Mouse (Mus musculus): ENCODE results near the gene Ppp1r3c.
"Not testable (repeated sequence)": the region's sequence is repeated elsewhere in the genome, so short reads cannot be mapped to it uniquely, and the experiment has no call there.

Gene Ppp1r3c

DNA sequence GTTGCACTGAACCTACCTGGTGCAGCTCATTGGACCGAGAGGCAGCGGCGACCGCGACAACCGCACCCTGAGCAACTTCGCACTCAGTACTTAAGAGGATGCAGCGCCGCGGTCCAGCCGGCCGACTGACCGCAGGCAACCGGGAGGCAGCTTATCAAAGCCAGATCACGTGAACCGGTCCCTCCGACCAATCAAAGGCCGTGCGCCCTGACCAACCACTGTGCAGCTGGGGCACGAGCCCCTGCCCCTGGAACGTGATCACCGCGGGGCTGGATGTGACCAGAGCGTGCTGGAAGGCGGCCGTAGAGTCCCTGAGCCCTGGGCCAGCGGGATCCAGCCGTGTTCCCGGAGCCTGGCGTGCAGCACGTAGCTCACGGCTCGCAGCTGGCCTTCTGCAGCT is at the start of gene Ppp1r3c:
TSS of gene Ppp1r3c (minus strand) at position 117 of the 400 bp plus-strand sequence.
- DNase-seq (ENCODE audit: low read depth, low spot score): no peak

DNA sequence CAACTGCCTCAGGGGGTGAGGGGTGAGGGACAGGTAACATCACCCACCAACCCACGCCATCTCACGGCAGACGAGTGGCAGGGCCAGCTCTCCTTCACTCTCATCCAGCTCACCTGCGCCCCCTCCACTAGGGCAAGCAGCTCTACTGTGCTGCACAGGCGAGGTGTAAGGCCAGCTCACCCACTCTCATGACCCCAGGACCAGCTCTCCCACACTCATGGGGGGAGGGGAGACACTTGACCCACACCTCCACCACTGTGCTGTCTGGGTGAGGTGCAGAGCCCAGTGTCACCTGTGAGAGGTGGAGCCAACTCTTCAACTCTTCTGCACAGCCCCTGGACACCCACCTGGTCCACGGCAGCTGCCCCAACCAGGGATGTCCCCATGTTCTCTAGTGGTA is 46.7 kb upstream of the Ppp1r3c start:
- DNase-seq (ENCODE audit: low read depth, low spot score): no peak

DNA sequence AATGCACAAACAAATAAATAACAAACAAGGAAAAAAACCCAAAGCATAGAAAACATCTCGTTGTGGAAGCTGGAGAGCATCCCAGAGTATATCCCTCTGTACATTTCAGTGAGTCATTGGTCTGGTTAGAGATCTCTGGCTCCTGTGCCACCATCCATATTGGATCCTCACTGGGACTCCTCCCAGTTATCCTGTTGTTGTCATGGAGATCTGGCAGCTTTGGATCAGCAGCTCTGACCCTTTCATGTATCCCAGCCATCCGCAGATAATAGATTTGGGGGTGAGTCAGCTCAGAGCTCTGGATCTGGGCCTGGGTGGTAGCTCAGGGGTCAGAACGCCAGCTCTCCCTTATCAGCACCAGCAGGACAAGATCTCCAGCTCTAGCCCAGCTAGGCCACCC is 46.1 kb upstream of the Ppp1r3c start:
- DNase-seq (ENCODE audit: low read depth, low spot score): no peak

DNA sequence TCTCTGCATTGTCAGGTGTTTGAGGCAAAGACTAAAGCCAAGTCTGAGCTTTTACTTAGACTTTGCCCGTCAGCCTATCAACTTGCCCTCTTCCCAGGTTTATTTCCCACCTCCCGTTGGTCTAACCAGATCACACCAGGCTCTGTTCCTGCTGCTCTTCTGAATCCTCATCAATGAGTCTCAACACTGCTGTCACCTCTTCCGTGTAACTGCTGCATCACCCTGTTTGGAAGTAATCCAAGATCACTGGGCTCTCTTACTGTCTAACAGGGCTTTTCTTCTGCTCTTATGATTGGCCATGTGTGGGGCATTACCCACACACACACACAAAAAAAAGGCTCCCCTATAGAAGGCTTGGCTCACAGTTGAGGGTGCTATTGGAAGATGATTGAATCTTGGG is 45.5 kb upstream of the Ppp1r3c start:
- DNase-seq (ENCODE audit: low read depth, low spot score): no peak

DNA sequence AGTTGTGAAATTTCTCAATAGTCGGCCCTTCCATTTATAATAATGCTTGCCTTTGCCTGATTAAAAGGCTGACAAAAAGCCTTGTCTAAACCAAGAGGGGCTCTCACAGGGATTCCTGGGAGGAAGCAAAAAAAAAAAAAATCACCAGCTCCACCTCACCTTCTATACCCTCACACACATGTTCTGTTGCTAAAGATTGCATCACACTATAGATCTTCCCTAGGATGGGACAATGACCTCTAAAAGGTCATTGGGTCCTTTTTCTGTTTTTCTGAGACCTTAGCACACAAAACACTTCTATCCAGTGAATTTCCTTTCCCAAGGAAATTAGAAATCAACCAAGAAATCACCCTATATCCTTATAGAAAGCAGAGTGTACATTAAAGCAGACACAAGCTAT is 43.9 kb upstream of the Ppp1r3c start:
- DNase-seq (ENCODE audit: low read depth, low spot score): no peak

DNA sequence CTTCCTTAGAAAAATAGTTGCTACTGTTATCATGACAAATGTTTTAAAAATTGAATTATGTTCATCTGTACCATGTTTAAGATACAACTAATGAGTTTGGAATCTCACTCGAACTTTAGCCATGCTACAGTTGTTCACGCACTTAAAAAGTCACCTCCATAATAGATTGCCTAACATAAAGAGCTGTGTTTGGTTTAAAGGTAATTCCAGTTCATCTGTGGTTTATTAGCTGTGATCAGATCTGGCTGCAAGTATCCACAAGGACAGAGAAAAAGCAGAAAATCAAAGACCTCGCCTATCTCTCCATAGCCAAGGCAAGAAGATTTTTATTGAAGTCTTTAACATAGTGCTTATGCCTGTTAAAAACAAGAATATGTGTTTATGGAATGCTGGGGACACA is 43.3 kb upstream of the Ppp1r3c start:
- DNase-seq (ENCODE audit: low read depth, low spot score): no peak

DNA sequence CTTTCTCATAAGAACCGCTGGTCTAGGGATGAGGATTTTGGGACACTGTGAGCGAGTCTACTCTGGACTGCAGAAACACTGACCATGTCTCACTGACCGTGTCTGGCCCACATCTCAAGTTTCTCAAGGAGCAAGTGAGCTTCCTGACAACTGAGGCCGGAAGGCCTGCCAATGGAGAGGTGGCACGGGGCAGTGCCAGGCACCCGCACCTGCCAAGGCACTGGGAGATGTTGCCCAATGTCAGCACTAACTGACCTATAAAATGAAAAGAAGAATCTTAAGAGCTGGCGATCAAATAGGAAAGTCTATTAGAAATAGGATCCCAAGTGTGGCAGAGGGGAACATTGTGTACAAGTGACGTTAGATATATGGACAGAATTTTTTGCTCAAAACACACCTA is 39.1 kb upstream of the Ppp1r3c start:
- no peak for DNase-seq (ENCODE audit: low read depth, low spot score)

DNA sequence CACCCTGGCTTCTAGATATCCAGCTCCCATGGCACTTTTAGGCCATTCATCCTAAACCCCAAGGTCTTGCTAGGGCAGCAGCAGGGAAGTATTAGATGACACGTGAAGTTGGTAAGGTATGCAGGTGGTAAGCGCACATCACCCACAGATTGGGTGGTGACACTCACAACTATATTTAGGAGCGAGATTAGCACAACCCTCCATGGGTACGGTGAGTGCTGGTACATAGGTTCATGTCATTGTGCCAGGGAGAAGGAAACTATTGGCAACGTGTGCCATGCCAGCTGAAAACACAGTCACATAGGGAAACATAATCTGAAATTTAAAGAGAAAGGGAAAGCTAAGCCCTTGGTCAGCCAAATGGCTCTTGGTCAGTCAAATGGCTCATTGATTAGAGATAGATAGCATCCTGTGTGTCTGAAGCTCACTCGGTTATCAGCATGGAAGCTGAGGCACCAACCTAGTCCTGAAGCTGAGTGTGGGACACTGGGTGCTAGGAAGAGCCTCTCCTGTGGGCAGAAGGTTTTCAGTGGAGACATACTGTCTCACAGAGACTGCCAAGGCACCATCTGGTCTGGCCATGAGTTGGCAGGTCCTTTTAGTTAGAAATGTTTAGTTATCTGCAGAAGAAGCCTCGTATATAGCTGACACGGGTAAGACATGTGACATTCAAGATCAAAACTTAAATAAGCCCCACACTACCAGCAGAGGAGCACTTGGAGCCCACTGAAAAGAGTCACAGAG is 37.4 kb upstream of the Ppp1r3c start:
- no peak for DNase-seq (ENCODE audit: low read depth, low spot score)

DNA sequence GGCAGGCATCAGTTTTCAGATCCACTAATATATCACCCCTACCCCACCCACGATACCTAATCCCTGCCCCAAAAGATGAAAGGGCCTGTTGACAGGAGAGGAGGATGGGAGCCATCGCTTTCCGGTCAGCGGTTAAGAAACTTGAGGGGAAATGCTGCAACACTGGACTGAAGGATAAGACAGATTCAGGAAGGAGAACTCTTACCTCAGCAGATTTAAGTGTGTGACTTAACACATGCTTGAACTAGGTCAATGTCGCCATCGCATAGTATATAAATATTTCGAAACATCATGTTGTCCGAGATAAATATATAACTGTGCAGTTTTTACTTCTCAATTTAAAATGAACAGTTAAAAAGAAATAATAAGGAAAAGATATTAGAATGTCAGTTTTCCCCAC is 31.6 kb upstream of the Ppp1r3c start:
- no peak for DNase-seq (ENCODE audit: low read depth, low spot score)

DNA sequence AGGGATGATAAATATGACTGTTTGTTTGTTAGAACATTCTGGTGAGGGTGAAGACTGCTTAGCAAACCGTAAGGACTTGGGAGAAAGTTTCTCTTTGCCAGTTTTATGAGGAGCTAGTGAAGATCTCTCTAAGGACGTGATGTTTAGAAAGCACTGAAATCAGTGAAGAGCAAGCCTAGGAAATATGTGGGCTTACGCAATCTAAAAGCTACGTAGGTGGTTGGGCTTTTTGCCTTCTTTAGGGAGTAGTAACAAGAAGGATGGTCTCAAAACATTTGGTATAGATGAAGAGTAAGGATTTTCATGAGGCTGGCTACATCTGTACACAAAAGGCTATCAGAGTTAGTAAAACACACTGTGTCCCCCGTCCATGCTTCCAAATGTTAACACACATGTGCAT is 28.0 kb upstream of the Ppp1r3c start:
- no peak for DNase-seq (ENCODE audit: low read depth, low spot score)

DNA sequence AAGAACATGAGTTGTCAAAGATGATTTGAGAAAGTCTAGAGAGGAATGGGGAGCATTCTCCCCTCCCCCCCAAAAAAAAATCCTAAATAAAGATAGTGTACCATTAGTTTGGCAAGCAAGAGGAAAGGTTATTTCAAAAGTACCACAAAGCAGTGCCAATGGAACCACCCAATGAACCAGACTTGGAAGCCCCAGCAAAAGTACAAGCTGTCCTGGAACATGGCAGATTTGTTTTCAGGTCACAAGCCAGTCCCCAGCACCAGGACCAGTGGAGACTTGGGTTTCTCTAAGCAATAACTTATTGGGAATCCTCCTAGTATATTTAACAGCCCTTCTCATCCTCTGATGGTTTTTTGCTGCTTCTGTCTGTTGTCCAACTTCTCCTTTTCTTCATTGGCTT is 12.5 kb upstream of the Ppp1r3c start:
- DNase-seq (ENCODE audit: low read depth, low spot score): no peak

DNA sequence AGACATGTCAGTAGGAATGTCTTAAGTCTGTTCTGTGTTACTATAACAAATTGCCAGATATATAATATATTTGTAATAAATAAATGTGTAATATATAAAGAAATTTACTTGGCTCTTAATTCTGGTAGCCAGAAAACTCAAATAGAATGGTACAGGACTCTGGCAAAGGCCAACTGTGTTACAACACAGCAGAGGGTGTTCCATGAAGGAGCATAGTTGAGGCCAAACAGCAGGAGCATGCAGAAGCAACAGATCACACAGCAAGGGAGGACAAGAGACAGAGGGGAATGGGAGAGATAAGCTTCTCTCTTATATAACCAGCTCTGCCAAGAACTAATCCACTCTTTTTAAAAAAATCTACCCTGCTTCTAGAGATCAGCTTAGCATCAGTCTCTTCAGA is 5.9 kb upstream of the Ppp1r3c start:
- DNase-seq (ENCODE audit: low read depth, low spot score): no peak

DNA sequence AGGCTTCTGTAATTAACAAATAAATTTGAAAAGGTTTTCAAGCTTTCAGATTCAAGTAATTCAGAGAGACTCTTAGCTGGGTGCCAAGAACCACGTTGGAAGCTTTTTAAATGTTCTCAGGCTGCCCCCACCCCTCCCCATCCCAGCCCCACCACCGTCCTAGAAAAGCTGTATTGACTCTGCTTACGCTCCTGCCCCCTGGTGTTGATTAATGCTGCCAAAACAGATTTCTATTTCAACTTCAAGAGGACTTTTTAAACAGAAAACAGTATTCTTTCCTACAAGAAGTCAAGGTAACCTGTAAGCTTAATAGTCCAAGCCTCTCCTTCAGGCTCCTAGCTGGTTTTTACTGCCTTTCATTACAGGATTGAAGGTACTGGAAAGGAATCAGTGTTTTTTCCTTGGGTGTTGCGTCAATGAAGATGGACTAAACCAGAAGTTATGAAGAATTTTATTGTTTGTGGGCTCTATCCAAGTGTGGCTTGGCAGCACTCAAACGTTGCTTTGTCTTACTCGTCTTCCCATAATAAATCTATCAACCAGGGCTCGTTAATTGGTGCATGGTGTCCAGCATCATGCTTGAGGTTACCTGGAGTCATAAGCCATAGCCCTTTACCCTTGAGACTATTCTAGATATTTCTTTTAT is 3.2 kb upstream of the Ppp1r3c start:
- DNase-seq (ENCODE audit: low read depth, low spot score): no peak

DNA sequence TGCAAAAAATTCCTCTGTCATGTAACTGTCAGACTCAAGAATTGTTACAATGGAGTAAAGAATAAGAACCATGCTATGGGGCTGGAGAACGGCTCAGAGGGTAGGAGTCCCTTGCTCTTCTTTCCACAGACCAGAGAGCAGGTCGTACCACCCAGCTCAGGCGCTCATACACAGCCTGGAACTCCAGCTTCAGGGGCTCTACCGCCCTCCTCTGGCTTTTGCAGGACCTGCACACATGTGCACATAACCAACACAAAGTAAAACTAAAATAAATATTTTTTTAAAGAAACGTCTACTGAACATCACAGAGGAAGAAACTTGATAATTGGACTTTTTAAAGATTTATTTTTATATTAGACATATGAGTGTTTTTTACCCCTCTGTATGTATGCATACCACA is 1.6 kb upstream of the Ppp1r3c start:
- no peak for DNase-seq (ENCODE audit: low read depth, low spot score)

DNA sequence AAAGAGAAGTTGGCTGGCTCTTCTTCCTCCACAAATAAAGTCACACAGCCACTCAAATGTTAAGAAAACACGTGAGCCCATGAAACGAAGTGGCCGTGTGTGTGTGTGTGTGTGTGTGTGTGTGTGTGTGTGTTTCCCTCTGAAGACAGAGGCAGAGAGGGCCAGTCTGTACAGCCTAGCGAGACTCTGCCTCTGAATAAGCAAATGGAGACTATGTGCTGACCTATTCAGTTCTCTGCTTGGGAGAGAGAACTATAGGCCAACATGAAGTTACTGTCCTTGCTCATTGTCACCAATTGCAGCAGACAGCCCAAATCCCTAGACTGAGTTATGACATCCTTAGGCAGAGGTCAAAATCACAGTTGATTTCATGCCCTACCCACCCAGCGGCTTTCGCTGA is 634 bp upstream of the Ppp1r3c start:
- no peak for DNase-seq (ENCODE audit: low read depth, low spot score)

DNA sequence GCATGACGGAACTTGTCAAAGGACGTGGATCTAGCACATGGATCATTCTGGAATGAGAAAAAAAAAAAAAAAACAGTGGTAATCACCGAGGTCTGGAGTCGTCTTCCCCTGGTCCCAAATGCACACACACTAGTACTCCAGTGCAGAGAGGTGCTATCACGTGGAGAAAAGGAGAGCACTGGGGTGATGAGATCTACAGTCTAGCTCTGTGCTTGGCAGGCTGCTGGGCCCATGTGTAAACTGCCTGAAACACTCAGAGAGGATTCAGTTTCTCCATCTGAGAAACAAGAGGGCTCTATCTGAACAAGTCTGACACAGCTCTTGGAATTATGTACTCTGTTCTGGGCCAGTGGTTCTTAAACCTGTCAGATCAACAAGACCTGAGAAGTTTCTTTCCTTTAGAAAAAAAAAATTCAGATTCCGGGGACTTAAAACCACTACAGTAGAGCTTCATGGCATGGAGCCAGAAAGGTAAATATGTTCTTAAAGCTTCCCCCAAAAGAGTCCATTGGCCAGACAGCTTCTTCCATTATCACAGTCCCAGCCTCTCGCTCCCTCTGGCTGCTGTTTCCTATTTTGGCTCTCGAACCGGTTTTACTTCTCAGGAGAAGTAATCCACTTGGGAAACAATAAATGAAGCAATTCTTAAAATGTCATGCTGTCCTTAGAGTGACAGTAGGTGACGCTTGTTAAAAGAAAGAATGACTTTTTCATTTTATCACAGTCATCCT is 2.0 kb downstream of the Ppp1r3c start:
- no peak for DNase-seq (ENCODE audit: low read depth, low spot score)

DNA sequence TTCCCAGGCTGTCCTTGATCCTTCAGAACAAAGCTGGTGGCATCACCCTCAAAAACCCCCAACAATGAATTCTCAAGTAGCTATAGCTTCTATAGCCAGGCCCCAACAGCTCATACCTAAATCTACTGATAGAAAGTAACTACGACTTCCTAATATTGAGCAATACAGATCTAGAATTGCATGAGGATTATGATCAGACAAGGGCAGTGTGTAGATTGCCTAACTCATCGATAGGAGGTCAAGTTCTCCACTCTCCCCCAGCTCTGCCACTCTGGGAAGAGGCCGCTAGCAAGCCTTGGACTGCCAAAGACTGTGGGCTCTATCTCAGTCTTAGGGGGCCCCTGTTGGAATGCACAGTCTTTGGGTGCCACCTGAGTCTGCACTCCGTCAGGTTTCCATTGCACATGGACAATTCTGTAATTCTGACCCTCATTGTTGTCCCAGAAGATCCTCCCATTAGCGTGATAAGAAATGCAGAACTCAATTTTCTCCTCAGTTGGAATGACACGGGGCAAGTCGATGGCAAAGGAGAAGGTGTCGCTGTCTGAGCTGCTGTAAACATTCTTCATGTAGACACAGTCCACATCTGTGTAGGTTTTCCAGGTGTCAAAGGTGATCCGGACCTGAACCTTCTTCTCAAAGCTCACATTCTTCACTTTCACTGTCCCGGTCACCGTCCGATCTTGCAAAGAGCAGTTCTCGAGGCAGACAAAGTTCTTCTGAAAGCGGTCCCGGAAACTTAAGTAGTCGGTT is 3.1 kb downstream of the Ppp1r3c start:
- no peak for DNase-seq (ENCODE audit: low read depth, low spot score)

DNA sequence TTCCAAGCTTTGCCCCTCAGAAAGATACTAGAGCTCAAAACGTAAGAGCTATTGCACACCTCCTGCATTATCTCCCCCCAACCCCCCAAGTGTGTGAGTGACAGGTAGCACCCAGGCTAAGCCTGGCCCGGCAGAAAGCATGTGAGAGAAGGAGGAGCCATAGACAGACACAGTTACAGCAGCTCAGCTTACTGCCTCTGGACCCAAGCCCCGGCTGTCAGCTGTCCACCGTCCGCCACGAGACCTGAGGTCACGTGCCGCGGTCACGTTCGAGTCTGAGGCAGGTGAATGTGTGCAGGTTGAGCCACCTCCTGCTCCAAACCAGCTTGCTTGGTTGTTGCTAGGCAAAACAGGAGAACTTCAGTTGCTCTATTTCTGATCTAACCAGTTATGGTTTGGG is 5.1 kb downstream of the Ppp1r3c start:
- no peak for DNase-seq (ENCODE audit: low read depth, low spot score)

DNA sequence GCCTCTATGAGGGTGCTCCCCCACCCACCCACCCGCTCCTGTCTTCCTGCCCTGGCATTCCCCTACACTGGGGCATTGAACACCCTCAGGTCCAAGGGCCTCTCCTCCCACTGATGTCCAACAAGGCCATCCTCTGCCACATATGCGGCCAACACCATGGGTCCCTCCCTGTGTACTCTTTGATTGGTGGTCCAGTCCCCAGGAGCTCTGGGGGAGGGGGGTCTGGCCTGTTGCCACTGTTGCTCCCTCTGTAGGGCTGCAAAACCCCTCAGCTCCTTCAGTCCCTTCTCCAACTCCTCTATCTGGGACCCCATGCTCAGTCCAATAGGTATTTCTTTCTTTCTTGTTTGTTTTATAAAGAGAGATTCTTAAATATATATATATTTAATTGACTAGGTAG is 6.0 kb downstream of the Ppp1r3c start:
- not testable (repeated sequence) for DNase-seq (ENCODE audit: low read depth, low spot score)

DNA sequence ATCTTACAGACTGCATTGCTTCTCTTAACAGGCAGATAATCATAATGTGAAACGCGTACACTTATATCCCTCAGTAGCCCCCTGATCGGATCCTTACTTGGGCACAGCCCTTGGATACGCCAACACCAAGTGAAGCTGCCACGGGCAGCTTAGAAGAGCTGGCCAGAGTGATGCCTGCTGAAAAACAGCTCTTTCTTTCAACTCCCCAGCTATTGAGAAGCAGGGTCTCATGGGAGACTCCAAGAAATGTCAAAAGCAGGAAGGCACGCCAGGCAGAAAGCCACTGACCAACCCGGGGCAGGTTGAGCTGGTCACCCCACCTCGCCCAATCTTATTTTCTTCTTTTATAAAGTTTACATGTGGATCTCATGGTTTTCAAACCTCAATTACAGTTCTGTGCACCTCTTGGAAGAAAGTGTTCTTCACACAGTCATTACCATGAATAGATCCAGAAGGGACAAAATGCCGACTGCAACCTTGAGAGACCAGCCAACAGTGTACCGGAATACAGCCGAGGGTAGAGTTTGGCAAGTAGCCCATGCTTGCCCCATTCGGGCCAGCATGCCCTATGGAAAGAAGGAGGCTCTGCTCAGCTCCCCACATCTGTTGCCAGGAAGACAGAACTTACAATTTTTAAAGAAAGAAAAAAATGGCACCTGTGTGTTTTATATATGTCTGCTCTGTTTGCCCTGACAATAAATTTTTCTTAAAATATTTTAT is 7.6 kb downstream of the Ppp1r3c start:
- DNase-seq (ENCODE audit: low read depth, low spot score): no peak

DNA sequence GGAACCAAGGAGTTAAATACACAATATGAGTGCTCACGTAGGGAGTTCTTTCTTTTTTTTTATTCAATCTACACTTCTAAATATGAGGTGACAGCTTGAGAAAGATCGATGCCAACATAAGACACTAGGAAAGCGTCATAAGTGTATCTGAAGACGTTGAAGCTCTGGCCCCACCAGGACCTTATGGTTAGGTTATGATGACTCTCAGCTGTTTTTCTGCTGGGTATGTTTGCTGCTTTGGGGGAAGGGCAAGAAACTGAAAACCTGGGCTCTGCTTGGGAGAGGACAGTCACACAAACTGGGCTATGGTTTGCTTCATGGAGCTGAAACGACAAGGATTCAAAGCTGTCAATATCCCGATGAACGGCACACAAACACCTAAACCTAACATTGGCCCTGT is 11.5 kb downstream of the Ppp1r3c start:
- DNase-seq (ENCODE audit: low read depth, low spot score): no peak

DNA sequence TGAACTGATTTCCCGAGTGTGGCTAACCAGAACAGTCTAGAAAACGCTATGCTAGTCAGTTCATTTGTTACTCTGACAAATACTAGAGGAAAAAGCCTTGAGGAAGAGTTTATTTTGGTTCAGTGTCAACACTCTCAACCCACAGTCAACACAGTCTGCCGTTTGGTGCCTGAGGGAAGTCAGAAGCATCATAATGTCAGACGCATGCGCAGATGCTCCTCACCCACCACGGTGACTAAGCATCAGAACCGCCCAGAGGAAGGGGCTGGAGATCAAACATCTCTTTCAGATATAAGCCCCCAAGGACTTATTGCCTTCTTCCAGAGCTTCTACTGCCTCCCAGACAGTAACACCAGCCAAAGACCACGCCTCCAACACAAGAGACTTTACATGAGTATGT is 15.3 kb downstream of the Ppp1r3c start:
- no peak for DNase-seq (ENCODE audit: low read depth, low spot score)
